Mouse (Mus musculus): ENCODE results near the gene Csmd2.

- no peak for TF ChIP-seq CTCF (IDR thresholded peaks at IDR 0.05; ENCODE audit: insufficient read depth, low read length)
- no peak for TF ChIP-seq POLR2A (IDR thresholded peaks at IDR 0.05; ENCODE audit: borderline replicate concordance, extremely low read depth, low read depth, low read length)
These were observed 628.1 kb downstream of the Csmd2 start for GRCm38 (mm10) chr4:128615761-128616160.

Measured in lung, adult 2 months (tissue).